Mouse (Mus musculus): ENCODE measurements around the gene Mrpl21.

Gene Mrpl21

GRCm38 (mm10) chr19:3341021-3341420 lies 58.3 kb downstream of the Mrpl21 start:
- DNase-seq (ENCODE audit: low spot score), result no peak

Measured in retina, embryonic 14.5 days (tissue).